Mouse (Mus musculus) olfactory bulb, adult 2 months (tissue): ENCODE data around the gene Ddah1. TPM values are rescaled to one million over a fixed set of nuclear protein-coding genes. Genes with fewer than 3 reads are reported as not detected.
"Not testable (repeated sequence)": the region's sequence is repeated elsewhere in the genome, so short reads cannot be mapped to it uniquely, and the experiment has no call there.

ENCODE experiments used
- H3K27ac ChIP-seq: fragments of 200-500 bp; 2 replicates; pipeline ENCODE4 v1.5.1; 2012; ENCODE audit warnings: low read depth, low read length; ENCODE audit not compliant: insufficient read depth
- H3K4me1 ChIP-seq: fragments of 200-500 bp; 2 replicates; pipeline ENCODE4 v1.6.1; 2012; ENCODE audit warnings: low read length; ENCODE audit not compliant: control insufficient read depth, insufficient read depth
- H3K4me3 ChIP-seq: fragments of 200-500 bp; 2 replicates; pipeline ENCODE4 v1.5.1; 2012; ENCODE audit warnings: mild to moderate bottlenecking, low read depth, low read length, moderate library complexity; ENCODE audit not compliant: insufficient read depth
- CTCF ChIP-seq: fragments of 200-500 bp; IDR thresholded peaks from 2 replicates; pipeline ENCODE4 v1.5.1; 2012; ENCODE audit warnings: low read depth, mild to moderate bottlenecking, low read length, moderate library complexity; ENCODE audit not compliant: insufficient read depth
- POLR2A ChIP-seq: fragments of 200-500 bp; IDR thresholded peaks from 2 replicates; pipeline ENCODE4 v1.6.1; 2012; ENCODE audit warnings: mild to moderate bottlenecking, low read depth, low read length, moderate library complexity; ENCODE audit not compliant: insufficient read depth
- WGBS: fragments of 180-500 bp; shearing (Covaris S2); methylation state at CpG from one replicate; pipeline ENCODE4 v1.1.7; 2018; 5-methylcytosine and 5-hydroxymethylcytosine counted together
- polyA plus RNA-seq: library from polyadenylated mRNA; stranded (reverse); fragments of >200 nt; gene quantifications from 2 replicates; pipeline ENCODE4 v1.2.4, GENCODE M21; 2012; ENCODE audit warnings: low replicate concordance; ENCODE audit not compliant: missing spikeins, insufficient read depth, insufficient read length

The Ddah1 gene
- polyA plus RNA-seq, 1 experiment: not detected

DNA sequence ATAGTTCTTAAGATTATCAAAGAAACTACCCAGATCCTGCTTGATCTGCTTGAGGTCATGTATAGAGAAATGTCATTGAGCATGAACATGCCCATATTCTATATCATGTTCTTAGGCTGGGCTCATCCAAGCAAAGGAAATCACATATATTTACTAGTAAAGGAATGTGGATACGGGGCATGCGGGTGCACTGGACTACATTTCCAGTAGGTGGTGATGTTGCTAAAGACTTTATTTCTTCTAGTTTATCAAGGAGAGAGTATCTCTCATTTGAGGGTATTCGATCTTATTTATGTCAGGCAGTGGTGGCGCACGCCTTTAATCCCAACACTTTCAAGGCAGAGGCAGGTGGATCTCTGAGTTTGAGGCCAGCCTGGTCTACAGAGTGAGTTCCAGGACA, 99.9 kb downstream of the Ddah1 start:
- Histone ChIP-seq H3K4me3 (no peak overlapping the region), H3K4me1 (no peaks in the 10 kb centered on the region), H3K27ac (no peak overlapping the region)
- no peak for TF ChIP-seq POLR2A
- WGBS: 95% methylated on average over 5 of the region's 5 CpGs

DNA sequence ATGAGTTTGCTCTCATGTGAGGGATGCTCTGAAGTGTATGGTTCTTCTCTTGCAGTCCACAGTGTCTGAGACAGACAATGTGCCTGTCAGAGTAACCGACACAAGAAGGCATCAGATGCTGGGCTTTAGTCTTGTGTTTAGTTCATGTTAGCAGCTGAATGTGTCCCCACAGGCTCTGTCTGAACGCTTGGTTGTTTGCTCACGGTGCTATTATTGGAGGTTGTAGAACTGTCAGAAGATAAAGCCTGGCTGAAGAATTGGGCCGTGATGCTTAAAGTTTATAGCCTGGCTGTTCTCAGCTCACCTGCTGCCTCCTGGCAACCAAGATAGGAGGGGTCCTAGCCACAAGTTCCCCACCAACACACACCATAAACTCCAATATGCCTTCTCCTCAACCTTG, 104.0 kb downstream of the Ddah1 start:
- 69% methylated on average over 4 of the region's 4 CpGs for WGBS
- no peak for TF ChIP-seq POLR2A
- TF ChIP-seq CTCF: no peak
- Histone ChIP-seq H3K27ac (no peak overlapping the region), H3K4me1 (no peaks in the 10 kb centered on the region), H3K4me3 (no peak overlapping the region)

DNA sequence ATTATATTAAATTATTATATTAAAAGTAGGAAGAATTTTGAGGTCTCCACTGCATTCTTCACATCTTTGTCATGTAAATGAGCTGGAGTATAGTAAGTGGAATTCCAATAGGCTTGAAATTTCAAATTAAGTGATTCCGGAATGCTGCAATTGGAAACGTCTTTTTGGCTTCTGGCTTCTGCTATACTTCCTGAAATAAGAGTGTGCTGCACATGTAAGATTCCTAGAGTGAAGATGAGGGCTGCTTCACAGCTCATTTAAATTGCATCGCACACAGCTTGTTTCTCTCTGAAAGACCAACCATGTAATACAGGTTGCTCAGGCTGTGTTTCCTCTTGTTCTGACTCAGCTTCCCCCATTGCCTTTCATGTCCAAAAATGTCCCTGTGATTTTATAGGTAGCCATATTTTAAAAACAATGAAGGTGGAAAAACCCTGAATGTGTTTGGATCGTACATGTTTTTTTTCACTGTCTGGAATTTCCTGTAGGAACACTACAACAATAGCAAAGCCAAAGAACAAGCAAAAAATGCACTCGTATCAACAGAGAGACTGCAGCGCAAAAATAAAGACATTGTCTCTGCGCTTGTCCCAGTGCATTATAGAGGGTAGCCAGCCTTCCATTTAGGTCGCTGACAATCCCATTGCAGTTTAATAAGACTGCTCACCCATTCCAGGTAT, 105.7 kb downstream of the Ddah1 start:
- Histone ChIP-seq H3K4me3 (no peak overlapping the region), H3K27ac (no peak overlapping the region), H3K4me1 (no peaks in the 10 kb centered on the region)
- 53% methylated on average over 8 of the region's 8 CpGs for WGBS
- TF ChIP-seq POLR2A (no peak), CTCF (no peak)

DNA sequence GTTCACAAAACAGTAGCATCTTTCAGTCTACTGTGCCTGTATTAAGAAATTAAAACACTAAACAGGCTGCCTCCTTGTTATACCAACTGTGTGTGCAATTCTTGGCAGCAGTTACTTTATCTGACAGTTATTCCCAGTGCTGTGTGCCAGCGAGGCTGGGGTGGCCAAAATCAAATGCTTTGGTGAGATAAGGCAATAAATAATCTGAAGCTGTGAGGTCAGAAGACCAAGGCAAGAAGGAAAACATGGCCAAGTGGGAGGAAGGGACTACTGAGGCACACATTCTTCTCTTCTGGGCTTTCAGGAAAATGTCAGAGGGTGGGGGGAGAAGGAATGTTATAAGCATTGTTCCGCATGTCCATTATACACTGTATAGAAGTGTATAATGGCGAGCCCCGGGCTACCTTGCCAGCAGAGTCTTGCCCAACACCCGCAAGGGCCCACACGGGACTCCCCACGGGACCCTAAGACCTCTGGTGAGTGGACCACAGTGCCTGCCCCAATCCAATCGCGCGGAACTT, 106.3 kb downstream of the Ddah1 start:
- no peak overlapping the region for H3K4me3 ChIP-seq
- no peak overlapping the region for H3K27ac ChIP-seq
- WGBS: 73% methylated on average over 7 of the region's 10 CpGs
- TF ChIP-seq POLR2A (no peak), CTCF (no peak)
- H3K4me1 ChIP-seq: no peaks in the 10 kb centered on the region

DNA sequence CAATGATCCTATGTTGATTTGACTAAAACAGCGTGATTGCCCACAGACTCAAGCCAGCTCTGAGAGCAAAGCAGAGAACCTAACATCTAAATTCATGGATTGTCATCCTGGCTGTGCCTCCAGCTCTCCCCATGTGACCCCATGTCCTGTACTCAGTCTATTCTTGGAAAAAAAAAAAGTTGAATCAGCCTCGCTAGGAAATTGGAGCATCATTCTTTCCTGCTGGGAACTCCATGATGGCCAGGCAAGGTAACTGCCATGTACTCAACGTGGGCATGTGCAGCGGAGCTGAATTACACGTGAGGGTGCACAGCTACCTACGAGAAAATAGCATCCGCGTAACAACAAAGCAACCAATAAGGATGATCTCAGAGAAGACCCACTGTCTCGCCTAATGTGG, 114.2 kb downstream of the Ddah1 start:
- 87% methylated on average over 9 of the region's 9 CpGs for WGBS
- no peak for TF ChIP-seq CTCF
- no peak for TF ChIP-seq POLR2A
- Histone ChIP-seq H3K4me3 (no peak overlapping the region), H3K4me1 (peaks cover 3% of the 10 kb centered on the region; the same call in 1 of the 2 replicates), H3K27ac (no peak overlapping the region)

DNA sequence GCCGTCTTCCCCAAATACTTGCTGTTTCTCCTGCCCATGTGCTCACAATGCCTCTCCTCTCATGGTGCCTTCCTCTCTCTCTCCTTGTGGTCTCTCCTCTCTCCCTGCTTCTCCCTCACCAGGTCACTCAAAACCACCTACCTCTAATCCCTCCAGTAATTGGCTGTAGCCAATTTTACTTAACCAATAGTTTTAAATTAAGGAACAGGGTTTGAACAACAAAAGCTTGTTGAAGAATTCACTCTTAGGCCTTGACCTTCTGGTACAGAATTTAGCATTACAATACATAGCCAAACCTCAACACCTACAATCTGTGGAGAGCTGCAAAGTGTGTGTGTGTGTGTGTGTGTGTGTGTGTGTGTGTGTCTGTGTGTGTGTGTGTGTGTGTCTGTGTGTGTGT, 114.8 kb downstream of the Ddah1 start:
- 84% methylated on average over 1 of the region's 1 CpGs for WGBS
- Histone ChIP-seq H3K4me3 (no peak overlapping the region), H3K27ac (no peak overlapping the region), H3K4me1 (peaks cover 3% of the 10 kb centered on the region; the same call in 1 of the 2 replicates)
- TF ChIP-seq CTCF: no peak
- no peak for TF ChIP-seq POLR2A

DNA sequence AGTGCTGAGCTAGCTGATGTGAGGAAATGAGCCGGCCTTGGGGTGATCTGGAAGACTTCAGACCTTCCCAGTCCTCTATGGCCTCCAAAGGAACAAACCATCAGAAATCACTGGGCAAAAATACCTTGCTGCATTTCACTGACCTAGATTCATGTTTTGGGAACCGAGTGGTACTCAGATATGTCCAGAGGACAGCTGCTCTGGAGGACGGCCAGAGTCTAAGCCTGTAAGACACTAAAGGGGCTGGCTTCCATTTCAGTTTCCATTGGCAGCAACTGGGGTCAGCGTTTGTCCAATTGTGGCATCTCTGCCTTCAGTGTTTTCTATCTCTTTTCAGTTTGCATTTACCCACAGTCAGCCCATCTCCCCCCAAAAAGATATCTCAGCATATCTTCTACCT, 115.7 kb downstream of the Ddah1 start:
- Histone ChIP-seq H3K27ac (no peak overlapping the region), H3K4me3 (no peak overlapping the region), H3K4me1 (peaks cover 3% of the 10 kb centered on the region; the same call in 1 of the 2 replicates)
- WGBS: 58% methylated on average over 4 of the region's 4 CpGs
- TF ChIP-seq CTCF (no peak), POLR2A (no peak)

DNA sequence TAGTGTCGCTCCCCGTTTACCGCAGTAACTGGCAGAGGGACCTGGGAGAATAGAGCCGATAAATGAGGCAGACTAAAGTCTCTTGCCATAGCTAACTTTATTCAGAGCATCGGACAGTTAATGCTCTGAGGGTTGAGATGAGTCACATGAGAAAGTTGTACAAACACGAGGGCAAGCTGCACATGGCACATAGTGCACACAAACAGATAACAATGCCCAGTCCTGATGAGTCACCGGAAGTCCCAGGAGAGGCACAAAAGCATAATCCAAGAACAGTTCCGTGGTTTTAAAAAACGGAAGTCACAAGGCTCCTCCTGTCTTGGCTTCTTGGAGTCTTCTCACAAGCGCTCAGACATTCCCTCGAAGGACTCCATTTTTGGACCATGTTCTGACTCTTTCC, 117.6 kb downstream of the Ddah1 start:
- H3K4me1 ChIP-seq: peaks cover 3% of the 10 kb centered on the region; the same call in 1 of the 2 replicates
- H3K27ac ChIP-seq: no peak overlapping the region
- TF ChIP-seq POLR2A: no peak
- H3K4me3 ChIP-seq: no peak overlapping the region
- 71% methylated on average over 11 of the region's 11 CpGs for WGBS

DNA sequence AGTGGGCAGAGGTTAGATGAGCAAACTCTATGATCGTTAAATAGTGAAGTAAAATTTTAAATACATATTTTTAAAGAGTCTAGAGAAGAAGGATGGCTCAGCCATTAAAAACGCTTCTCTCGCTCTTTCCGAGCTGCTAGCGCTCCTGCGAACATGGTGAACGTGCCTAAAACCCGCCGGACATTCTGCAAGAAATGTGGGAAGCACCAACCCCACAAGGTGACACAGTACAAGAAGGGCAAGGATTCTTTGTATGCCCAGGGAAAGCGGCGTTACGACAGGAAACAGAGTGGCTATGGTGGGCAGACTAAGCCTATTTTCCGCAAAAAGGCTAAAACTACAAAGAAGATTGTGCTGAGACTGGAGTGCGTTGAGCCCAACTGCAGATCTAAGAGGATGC, 120.4 kb downstream of the Ddah1 start:
- not testable (repeated sequence) for H3K27ac ChIP-seq, H3K4me3 ChIP-seq, H3K4me1 ChIP-seq
- 95% methylated on average over 14 of the region's 14 CpGs for WGBS

DNA sequence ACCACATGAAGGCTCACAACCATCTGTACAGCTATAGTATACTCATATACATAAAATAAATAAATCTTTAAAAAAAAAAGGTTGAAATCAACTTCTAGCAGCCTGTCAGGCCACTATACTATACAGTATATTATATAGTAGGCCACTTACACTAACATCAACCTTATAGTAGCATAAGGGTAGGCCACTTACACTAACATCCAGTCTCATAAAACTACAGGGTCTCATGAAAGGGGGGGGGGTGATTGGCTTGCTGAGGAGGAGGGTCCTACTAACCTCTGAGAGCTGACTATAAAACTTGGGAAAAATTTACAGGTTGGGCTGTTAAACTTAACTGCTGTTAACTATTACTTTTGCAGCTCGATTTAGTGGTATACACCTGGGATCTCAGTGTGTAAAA, 121.9 kb downstream of the Ddah1 start:
- no peaks in the 10 kb centered on the region; the same call in 1 of the 2 replicates for H3K4me1 ChIP-seq
- no peak overlapping the region for H3K27ac ChIP-seq
- no peak overlapping the region for H3K4me3 ChIP-seq
- 100% methylated on average over 1 of the region's 1 CpGs for WGBS
- TF ChIP-seq CTCF: no peak
- TF ChIP-seq POLR2A: no peak
